Mouse (Mus musculus) forebrain, embryonic 14.5 days (tissue): ENCODE measurements around the gene A430033K04Rik. TPM values are rescaled to one million over a fixed set of nuclear protein-coding genes. Genes with fewer than 3 reads are reported as not detected.

Experiments
- ATAC-seq: fragments of 200-750 bp; cut with Nextera tagmentation; 2 replicates; pipeline ENCODE4 v1.8.0; 2017; ENCODE audit warnings: mild to moderate bottlenecking, moderate library complexity
- DNase-seq: peaks from one replicate; pipeline ENCODE4 v3.0.0-alpha.2; 2015; ENCODE audit warnings: low spot score
- H3K27ac ChIP-seq: fragments of 300-500 bp; sonication (generic); 2 replicates; pipeline ENCODE4 v1.5.1; 2014; ENCODE audit warnings: low read depth, mild to moderate bottlenecking, control low read depth, low read length, moderate library complexity
- H3K27me3 ChIP-seq: fragments of 300-500 bp; sonication (generic); replicated peaks from 2 replicates; pipeline ENCODE4 v1.6.1; 2014; ENCODE audit warnings: low read length, control low read depth, mixed read lengths; ENCODE audit not compliant: control insufficient read depth, insufficient read depth
- H3K36me3 ChIP-seq: fragments of 300-500 bp; sonication (generic); 2 replicates; pipeline ENCODE4 v1.6.1; 2014; ENCODE audit warnings: low read length, control low read depth; ENCODE audit not compliant: control insufficient read depth, insufficient read depth
- H3K4me1 ChIP-seq: fragments of 300-500 bp; sonication (generic); 2 replicates; pipeline ENCODE4 v1.6.1; 2014; ENCODE audit warnings: antibody characterized with exemption, low read length, control low read depth; ENCODE audit not compliant: control insufficient read depth, insufficient read depth
- H3K4me2 ChIP-seq: fragments of 300-500 bp; sonication (generic); 2 replicates; pipeline ENCODE4 v1.6.1; 2014; ENCODE audit warnings: mild to moderate bottlenecking, control low read depth, low read length
- H3K4me3 ChIP-seq: fragments of 300-500 bp; sonication (generic); 2 replicates; pipeline ENCODE4 v1.5.1; 2014; ENCODE audit warnings: low read depth, low read length, control low read depth
- H3K9ac ChIP-seq: fragments of 300-500 bp; sonication (generic); 2 replicates; pipeline ENCODE4 v1.6.1; 2014; ENCODE audit warnings: mild to moderate bottlenecking, low read length, control low read depth, moderate library complexity
- H3K9me3 ChIP-seq: fragments of 300-500 bp; sonication (generic); replicated peaks from 2 replicates; pipeline ENCODE4 v1.6.1; 2016; ENCODE audit warnings: low read length, control low read depth, mixed read lengths; ENCODE audit not compliant: control insufficient read depth
- WGBS: fragments of 180-500 bp; shearing (Covaris S2); extraction: QIAGEN DNeasy Blood & Tissue Kit; methylation state at CpG from one replicate; pipeline ENCODE4 v1.1.7; 2014; 5-methylcytosine and 5-hydroxymethylcytosine counted together
- microRNA-seq: library from miRNA; unstranded; fragments of <30 nt; microRNA quantifications from one replicate; pipeline ENCODE4, GENCODE M21; 2016
- polyA plus RNA-seq: library from polyadenylated mRNA; unstranded; fragments of >200 nt; fragmentation: Nextera tagmentation; extraction: Ambion mirVana; gene quantifications from 2 replicates; pipeline ENCODE4 v1.2.1, GENCODE M21; 2014

The A430033K04Rik gene
- polyA plus RNA-seq, 1 experiment from 2014 or later: 12.5 TPM

DNA sequence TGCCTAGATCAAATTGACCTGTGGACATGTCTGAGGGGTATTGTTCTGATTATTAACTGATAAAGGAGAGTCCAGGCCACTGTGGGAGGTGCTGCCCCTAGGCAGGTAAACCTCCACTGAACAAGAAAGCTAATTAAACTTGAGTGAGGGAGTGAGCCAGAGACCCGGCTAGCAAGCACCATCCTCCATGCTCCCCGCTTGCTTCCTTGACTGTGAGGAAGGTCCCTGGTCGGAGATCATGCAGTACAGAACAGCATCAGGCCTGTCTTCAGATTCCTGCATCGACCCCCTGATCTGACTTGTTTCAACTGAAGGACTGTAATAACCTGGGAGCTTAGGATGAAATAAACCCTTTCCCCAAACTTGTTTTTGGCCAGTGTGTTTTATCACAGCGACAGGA, 66.6 kb downstream of the A430033K04Rik start:
- DNase-seq (peak; percentile 49), ATAC-seq (no peak)
- Histone ChIP-seq H3K27ac (no peak overlapping the region; the same call in 1 of the 2 replicates), H3K9me3 (no peaks in the 10 kb centered on the region), H3K4me2 (no peak overlapping the region), H3K27me3 (no peaks in the 10 kb centered on the region), H3K9ac (no peak overlapping the region), H3K36me3 (no peaks in the 10 kb centered on the region), H3K4me3 (no peak overlapping the region), H3K4me1 (no peaks in the 10 kb centered on the region)
- 52% methylated on average over 5 of the region's 5 CpGs for WGBS

DNA sequence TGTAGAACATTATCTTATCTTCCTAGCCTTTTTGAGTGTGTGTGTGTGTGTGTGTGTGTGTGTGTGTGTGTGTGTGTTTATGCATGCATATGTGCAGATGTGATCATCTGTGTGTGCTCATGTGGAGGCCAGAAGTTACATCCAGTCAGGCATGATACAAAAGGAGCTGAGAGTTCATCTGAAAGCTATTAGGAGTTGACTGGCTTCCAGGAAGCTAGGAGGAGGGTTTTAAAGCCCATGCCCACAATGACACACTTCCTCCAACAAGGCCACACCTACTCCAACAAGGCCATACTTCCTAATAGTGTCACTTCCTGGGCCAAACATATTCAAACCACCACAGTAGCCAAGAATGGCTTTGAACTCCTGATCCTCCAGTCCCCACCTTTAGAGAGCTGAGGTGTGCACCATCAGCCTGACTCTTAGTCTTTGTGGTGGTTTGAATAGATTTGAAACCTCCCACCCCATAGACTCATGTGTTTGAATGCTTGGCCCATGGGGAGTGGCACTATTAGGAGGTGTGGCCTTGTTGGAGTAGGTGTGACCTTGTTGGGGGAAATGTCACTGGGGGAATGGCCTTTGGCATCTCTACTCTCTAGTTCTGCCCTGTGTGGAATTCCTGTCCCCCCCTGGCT, 70.4 kb downstream of the A430033K04Rik start:
- Histone ChIP-seq H3K4me2 (no peak overlapping the region), H3K27me3 (no peaks in the 10 kb centered on the region), H3K27ac (no peak overlapping the region), H3K4me1 (no peaks in the 10 kb centered on the region), H3K36me3 (no peaks in the 10 kb centered on the region), H3K9me3 (no peaks in the 10 kb centered on the region), H3K9ac (no peak overlapping the region), H3K4me3 (no peak overlapping the region)
- DNase-seq (no peak), ATAC-seq (no peak)

DNA sequence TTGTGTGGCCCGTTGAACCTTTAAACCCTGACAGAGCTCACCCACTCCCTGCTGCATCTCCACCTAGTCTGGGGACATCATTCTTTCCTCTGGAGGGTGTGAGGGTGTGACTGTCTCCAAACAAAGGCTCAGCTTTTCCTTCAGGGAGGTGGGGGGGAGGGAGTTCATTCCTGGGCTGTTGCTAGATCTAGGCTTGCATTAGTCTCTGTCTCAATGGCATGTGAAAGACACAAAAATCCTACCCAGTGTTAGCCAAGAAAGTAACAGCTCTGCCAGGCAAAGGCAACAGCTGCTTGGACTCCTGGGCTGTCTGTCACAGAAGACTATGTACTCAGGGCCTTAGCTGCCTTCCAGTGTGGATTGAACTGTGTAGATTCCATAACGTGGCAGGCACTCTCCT, 71.4 kb downstream of the A430033K04Rik start:
- 58% methylated on average over 2 of the region's 2 CpGs for WGBS
- Histone ChIP-seq H3K4me2 (no peak overlapping the region), H3K4me1 (no peaks in the 10 kb centered on the region), H3K36me3 (no peaks in the 10 kb centered on the region), H3K9ac (no peak overlapping the region), H3K4me3 (no peak overlapping the region), H3K27ac (no peak overlapping the region), H3K27me3 (no peaks in the 10 kb centered on the region), H3K9me3 (no peaks in the 10 kb centered on the region)
- DNase-seq: no peak
- ATAC-seq: no peak

DNA sequence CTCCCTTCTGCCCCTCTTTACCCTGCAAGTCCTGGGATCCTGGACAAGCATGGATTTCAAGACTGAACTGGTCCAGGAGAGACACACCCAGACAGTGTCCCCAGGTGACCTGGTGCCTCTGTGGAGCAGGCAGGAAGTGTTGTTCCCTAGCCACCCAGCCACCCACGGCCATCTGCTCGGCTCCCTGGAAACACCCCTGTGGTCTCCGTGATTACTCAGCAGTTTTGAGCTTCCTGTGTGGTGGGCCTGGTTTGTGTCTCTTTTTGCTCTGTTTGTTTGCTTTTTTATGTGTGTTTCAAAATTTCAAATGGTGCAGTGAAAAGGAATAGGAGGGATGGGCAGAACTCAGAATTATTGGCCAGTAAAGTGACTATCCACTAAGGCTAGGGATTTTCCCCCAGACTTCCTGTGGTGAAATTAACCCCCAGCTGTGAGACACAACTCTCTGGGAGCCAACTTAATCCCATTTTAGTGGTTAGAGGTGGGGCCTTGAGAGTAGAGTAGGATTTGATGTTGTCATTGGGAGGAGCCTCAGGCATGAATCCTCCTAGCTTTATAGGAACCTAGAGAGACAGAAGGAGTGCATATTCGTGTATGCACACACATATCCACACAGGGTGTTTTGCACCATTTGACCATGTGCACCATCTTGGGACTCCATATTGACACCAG, 72.0 kb downstream of the A430033K04Rik start:
- WGBS: 65% methylated on average over 4 of the region's 4 CpGs
- H3K27ac ChIP-seq: no peak overlapping the region
- no peak overlapping the region for H3K9ac ChIP-seq
- H3K36me3 ChIP-seq: no peaks in the 10 kb centered on the region
- H3K4me1 ChIP-seq: no peaks in the 10 kb centered on the region
- H3K27me3 ChIP-seq: no peaks in the 10 kb centered on the region
- no peak for ATAC-seq
- H3K4me3 ChIP-seq: no peak overlapping the region
- no peaks in the 10 kb centered on the region for H3K9me3 ChIP-seq
- DNase-seq: no peak
- H3K4me2 ChIP-seq: no peak overlapping the region

DNA sequence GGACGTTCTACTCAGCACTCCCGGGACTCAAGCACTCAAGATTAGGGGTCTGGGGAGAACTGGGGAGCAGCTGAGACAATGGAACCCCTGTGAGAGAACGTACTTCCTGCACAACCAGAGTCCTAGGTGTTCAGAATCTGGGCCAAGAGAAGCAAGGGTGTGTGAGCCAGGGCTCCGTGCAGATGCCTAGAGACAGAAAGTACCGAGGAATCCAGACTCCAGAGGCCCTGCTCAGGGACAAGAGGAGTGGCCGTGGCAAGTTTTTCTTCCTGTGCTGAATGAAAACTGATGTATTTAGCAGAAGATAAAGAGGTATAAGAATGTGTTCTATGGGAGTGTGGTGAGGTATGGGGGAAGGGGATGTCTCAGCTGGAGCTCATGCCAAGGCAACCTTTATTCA, 74.8 kb downstream of the A430033K04Rik start:
- Histone ChIP-seq H3K36me3 (no peaks in the 10 kb centered on the region), H3K27me3 (no peaks in the 10 kb centered on the region), H3K4me1 (no peaks in the 10 kb centered on the region), H3K9me3 (no peaks in the 10 kb centered on the region), H3K4me2 (no peak overlapping the region), H3K27ac (no peak overlapping the region), H3K4me3 (no peak overlapping the region), H3K9ac (no peak overlapping the region)
- ATAC-seq (no peak), DNase-seq (no peak)
- WGBS: 68% methylated on average over 6 of the region's 6 CpGs

Small RNA genes lying within 50 kb of the gene (microRNA-seq; reads per million reads assigned to microRNA genes)
- not detected for gene Gm24082

Other genes starting within 250 kb of the A430033K04Rik start
- 70.1 and 78.7 TPM in 2 replicates for gene Zfp157, start 181.4 kb upstream of the A430033K04Rik start, polyA plus RNA-seq
- not detected in 2 replicates for gene 1700123K08Rik, start 58.1 kb upstream of the A430033K04Rik start, polyA plus RNA-seq
- 122 and 144 TPM in 2 replicates for gene Zfp68, start 3.1 kb upstream of the A430033K04Rik start, polyA plus RNA-seq
- 35.7 and 46.9 TPM in 2 replicates for gene Fam20c, start 131.7 kb downstream of the A430033K04Rik start, polyA plus RNA-seq
- not detected in 2 replicates for gene Gm5294, start 197.2 kb downstream of the A430033K04Rik start, polyA plus RNA-seq